Mouse (Mus musculus) CH12F3 (cell line): ENCODE measurements around the gene Kif9.

Experiments
- in situ Hi-C: fragments of 300-500 bp; cut with MboI; formaldehyde crosslinking; loops from 2 replicates; pipeline ENCODE4 v1.14.3; 2020; ENCODE audit warnings: low sequenced_read_pairs

Gene Kif9

GRCm38 (mm10) chr9:110525737-110526136 is 49.0 kb downstream of the Kif9 start:
- in situ Hi-C loops: no loop called here

DNA sequence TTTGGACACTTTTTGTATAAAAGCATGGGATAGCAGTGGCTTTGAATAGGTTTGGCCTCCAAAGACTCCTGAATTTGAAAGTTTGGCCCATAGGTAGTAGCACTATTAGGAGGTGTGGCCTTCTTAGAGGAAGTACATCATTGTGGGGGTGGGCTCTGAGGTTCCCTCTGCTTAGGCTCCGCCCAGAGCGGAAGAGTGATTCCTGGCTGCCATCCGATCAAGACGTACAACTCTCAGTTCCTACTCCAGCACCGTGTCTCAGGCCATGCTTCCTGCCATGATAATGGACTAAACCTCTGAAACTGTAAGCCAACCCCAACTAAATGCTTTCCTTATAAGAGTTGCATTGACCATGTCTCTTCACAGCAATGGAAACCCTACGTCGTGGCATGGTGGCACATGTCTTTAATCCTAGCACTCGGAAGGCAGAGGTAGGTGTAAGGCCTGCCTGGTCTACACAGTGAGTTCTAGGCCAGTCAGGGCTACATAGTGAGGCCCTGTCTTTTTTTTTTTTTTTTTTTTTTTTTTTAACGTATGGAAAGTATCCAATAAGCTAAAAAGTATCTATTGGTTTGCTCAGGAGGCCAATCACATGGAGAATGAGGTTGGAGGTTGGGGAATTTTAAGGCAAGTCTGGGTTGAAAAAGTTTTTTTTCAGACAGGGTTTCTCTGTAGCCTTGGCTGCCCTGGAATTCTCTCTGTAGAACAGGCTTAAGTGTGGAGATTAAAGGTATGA is 52.4 kb downstream of the Kif9 start:
- in situ Hi-C loops: no loop called here

- in situ Hi-C loops: no loop called here
Observed at GRCm38 (mm10) chr9:110530650-110531049, 53.9 kb downstream of the Kif9 start.

DNA sequence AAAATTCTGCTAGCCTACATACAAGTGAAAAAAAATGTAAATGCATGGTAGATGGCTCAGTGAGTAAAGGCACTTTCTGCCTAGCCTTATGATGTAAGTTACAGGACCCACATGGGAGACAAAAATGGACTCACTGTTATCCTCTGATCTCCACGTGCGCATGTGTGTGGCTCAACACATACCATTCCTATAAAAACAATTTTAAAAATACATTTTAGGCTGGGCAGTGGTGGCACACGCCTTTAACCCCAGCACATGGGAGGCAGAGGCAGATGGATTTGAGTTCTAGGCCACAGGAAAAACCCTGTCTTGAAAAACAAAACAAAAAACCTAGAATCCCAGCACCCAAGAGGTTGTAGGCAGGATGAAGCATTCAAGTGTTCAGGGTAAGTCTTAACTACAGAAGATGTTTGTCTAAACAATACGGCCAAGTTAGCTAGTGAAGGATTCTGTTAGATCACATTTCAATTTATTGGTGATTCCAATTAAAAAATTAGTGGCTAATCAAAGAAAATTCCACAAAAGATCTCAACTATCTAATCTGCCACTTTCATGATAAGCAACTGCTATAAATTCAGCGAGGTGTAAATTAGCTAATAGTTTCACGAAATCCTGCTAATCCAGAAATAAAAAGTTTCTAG is 54.5 kb downstream of the Kif9 start:
- in situ Hi-C loops: no loop called here

DNA sequence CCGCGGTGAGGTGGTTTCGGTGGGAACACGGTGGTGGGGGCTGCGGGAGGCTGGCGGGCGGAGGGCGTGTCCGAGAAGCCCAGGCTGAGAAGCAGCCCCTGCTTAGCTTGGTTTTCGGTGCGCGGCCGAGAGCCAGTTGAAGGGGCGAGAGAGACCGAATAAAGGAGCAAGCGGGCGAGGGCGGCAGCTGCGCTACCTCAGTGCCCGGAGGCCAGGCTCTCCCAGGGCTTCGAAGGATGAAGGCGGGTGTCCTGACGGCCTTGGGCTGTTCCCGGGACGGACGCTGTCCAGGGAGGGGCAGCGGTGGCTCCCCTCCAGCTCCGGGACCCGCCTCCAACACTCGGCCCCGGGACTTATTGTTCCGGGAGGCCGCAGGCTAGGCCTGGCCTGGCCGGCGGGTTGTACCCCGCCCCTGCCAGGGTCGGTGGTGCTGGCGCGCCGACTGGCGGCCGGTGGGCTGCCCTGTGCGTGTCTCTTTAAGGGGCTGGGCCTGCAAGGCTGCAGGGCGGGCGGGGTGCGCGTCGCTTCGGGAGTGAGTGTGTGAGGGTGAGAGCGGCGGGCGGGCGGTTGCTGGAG is 55.2 kb downstream of the Kif9 start:
- in situ Hi-C loops: no loop called here

DNA sequence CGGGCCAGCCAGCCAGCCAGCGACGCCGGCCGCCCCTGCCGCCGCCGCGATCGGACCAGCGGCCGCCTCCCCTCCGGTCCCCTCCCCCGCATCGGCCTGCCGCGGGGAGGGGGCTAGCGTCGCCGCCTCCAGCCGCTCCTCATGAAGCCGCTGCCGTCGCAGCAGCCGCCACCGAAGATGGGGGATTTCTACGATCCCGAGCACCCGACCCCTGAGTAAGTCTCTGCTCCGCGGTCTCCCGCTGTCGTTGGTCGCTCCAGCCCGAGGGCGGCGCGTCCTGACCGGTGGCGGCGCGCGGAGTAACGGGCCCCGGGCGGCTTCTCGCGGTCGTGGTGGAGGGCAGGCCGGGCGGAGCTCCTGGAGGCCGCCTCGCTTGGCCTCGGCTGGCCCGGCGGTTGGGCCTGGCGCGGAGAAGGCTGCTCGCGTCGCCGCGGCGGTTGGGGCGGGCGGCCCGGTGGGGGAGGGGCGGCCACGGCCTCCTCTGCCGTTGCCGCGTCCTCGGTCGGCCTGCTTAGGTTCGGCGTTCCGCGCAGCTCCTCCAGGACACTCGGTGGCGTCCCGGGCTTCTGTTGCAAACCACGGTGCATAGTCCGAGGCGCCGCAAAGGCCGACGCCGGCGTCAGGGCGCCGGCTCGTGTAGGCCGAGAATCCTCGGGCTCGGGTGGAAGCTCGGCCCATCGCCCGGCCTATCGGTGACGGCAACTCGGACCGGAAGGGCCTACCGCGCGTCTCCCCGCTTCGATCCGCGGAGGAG is 56.0 kb downstream of the Kif9 start, which contains the start of gene Setd2:
TSS of gene Setd2 (plus strand) at position 60 of the 754 bp plus-strand sequence.
- in situ Hi-C loops: no loop called here

- in situ Hi-C loops: no loop called here
Observed at GRCm38 (mm10) chr9:110533645-110534044, 56.9 kb downstream of the Kif9 start.

DNA sequence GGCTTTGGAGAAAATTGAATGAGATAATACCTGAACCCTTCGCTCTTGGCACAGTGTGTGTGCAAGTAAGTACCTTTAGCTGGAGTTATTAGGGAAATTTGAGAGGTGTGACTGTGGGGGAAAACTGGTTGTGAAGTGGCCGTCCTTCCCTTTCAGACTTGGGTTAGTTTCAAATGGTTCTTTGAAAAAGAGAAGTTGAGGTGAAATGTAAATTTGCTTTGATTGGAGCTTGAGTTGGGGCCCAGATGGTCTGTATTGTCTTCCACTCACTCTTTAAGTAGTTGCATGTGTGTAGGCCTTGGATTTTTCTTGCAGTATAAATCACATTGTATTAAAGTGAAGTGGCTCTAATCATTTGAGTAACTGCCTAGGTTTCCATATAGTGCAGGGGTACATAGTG is 58.4 kb downstream of the Kif9 start:
- in situ Hi-C loops: no loop called here

DNA sequence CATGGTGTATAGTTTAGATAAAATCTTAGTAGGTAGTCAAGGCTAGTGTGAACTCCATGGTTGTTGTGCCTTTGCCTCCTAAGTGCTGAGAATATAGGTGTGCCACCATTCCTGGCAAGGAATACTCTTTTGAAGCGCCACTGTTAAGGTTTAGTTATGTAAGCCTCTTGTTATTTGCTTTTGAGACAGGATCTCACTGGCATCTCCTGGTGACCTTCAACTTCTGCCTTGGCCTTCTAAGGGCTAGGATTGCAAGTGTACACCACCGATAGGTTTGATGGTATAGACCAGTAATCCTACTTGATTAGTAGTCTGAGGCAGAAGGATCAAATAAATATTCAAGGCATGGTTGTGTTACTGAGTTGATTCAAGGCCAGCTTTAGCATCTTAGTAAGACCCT is 59.9 kb downstream of the Kif9 start:
- in situ Hi-C loops: no loop called here

- in situ Hi-C loops: no loop called here
Observed at GRCm38 (mm10) chr9:110538511-110538910, 61.8 kb downstream of the Kif9 start.

GRCm38 (mm10) chr9:110541988-110542387 is 65.2 kb downstream of the Kif9 start:
- in situ Hi-C loops: no loop called here

GRCm38 (mm10) chr9:110548261-110548660 is 71.5 kb downstream of the Kif9 start:
- in situ Hi-C loops: no loop called here

DNA sequence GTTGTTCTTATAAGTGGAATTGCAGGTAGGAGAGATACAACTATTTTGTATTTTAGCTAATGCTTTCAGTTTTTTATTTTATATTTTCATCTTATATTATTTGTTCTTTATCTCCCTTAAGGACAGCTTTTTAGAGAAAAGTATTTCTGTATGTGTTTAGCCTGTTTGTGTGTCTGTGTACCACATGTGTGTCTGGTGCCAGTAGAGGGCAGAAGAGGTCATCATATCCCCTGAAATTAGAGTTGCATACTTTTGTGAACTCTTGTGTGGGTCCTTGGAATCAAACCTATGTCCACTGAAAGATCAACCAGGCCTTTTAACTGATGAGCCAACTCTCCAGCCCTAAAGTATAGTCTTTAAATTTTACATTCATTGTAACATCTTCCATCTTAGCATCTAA is 91.6 kb downstream of the Kif9 start:
- in situ Hi-C loops: no loop called here
